Mouse (Mus musculus) layer of hippocampus, adult 11-12 months (tissue): ENCODE measurements at regions not wholly inside any gene's neighbourhood (a gene's known extent, or its start where the extent isn't known, plus 50 kb on each side); places are given as distances from the start of the nearest gene placed in this dataset.

Source experiments
- DNase-seq: peaks from one replicate; pipeline ENCODE4 v3.0.0; 2022; ENCODE audit warnings: low spot score

GRCm38 (mm10) chr2:30525295-30525694 is 51.3 kb upstream of the Ier5l start:
- DNase-seq = no peak

- DNase-seq = no peak
Observed at GRCm38 (mm10) chr2:30525831-30526230, 51.8 kb upstream of the Ier5l start.

GRCm38 (mm10) chr2:30527495-30527894 is 53.5 kb upstream of the Ier5l start:
- DNase-seq = no peak

- no peak for DNase-seq
Observed at GRCm38 (mm10) chr2:30532948-30533347, 58.9 kb upstream of the Ier5l start.

- no peak for DNase-seq
Observed at GRCm38 (mm10) chr2:30533367-30533766, 59.3 kb upstream of the Ier5l start.

GRCm38 (mm10) chr2:30534485-30534884 is 60.4 kb upstream of the Cstad start:
- DNase-seq = no peak

- DNase-seq = no peak
Observed at GRCm38 (mm10) chr2:30539305-30539704, 55.5 kb upstream of the Cstad start.

- DNase-seq = no peak
Observed at GRCm38 (mm10) chr2:30541541-30541940, 53.3 kb upstream of the Cstad start.

- DNase-seq = peak; percentile 93
Observed at GRCm38 (mm10) chr2:30544782-30545435, 49.9 kb upstream of the Cstad start.
